Mouse (Mus musculus) intestine, embryonic 14.5 days (tissue): ENCODE results near the gene Olfr1008. TPM values are rescaled to one million over a fixed set of nuclear protein-coding genes. Genes with fewer than 3 reads are reported as not detected.

Source experiments
- polyA plus RNA-seq: library from polyadenylated mRNA; unstranded; fragments of >200 nt; fragmentation: Nextera tagmentation; extraction: Ambion mirVana; gene quantifications from 2 replicates; pipeline ENCODE4 v1.2.1, GENCODE M21; 2014

Olfr1008 gene
- polyA plus RNA-seq, 1 experiment from 2014 or later: not detected

Other genes with a start within 250 kb of the Olfr1008 start
- gene Olfr995, start 245.8 kb upstream of the Olfr1008 start, polyA plus RNA-seq: not detected in 2 replicates
- gene 4833423E24Rik, start 170.4 kb upstream of the Olfr1008 start, polyA plus RNA-seq: not detected in 2 replicates
- not detected in 2 replicates for gene Olfr996, start 110.2 kb upstream of the Olfr1008 start, polyA plus RNA-seq
- not detected in 2 replicates for gene Olfr998, start 100.5 kb upstream of the Olfr1008 start, polyA plus RNA-seq
- not detected in 2 replicates for gene Olfr1000, start 77.5 kb upstream of the Olfr1008 start, polyA plus RNA-seq
- not detected in 2 replicates for gene Olfr1002, start 38.7 kb upstream of the Olfr1008 start, polyA plus RNA-seq
- gene Olfr154, start 25.0 kb upstream of the Olfr1008 start, polyA plus RNA-seq: not detected in 2 replicates
- gene Olfr1006, start 10.7 kb upstream of the Olfr1008 start, polyA plus RNA-seq: not detected in 2 replicates
- gene Olfr1009, start 26.0 kb downstream of the Olfr1008 start, polyA plus RNA-seq: not detected in 2 replicates
- gene Olfr1012, start 73.3 kb downstream of the Olfr1008 start, polyA plus RNA-seq: not detected in 2 replicates
- not detected in 2 replicates for gene Olfr1013, start 77.7 kb downstream of the Olfr1008 start, polyA plus RNA-seq
- gene Olfr1014, start 83.3 kb downstream of the Olfr1008 start, polyA plus RNA-seq: not detected in 2 replicates
- gene Olfr1015, start 92.6 kb downstream of the Olfr1008 start, polyA plus RNA-seq: not detected in 2 replicates
- not detected in 2 replicates for gene Olfr1016, start 113.1 kb downstream of the Olfr1008 start, polyA plus RNA-seq
- not detected in 2 replicates for gene Olfr1018, start 129.0 kb downstream of the Olfr1008 start, polyA plus RNA-seq
- gene Olfr1019, start 156.1 kb downstream of the Olfr1008 start, polyA plus RNA-seq: not detected in 2 replicates
- gene Olfr1020, start 157.6 kb downstream of the Olfr1008 start, polyA plus RNA-seq: not detected in 2 replicates
- gene Olfr1022, start 179.2 kb downstream of the Olfr1008 start, polyA plus RNA-seq: not detected in 2 replicates
- not detected in 2 replicates for gene Olfr1023, start 196.2 kb downstream of the Olfr1008 start, polyA plus RNA-seq
- not detected in 2 replicates for gene Olfr1024, start 215.6 kb downstream of the Olfr1008 start, polyA plus RNA-seq
- gene Olfr1025-ps1, start 225.8 kb downstream of the Olfr1008 start, polyA plus RNA-seq: not detected in 2 replicates
- not detected in 2 replicates for gene Olfr1026, start 232.1 kb downstream of the Olfr1008 start, polyA plus RNA-seq